Mouse (Mus musculus) C2C12 (cell line): ENCODE data around the gene Acsl1.

Source experiments
- CTCF ChIP-seq: IDR thresholded peaks from one replicate; pipeline ENCODE4 v1.5.1; 2011; ENCODE audit not compliant: control insufficient read depth, insufficient read depth, insufficient read length
- MAX ChIP-seq: IDR thresholded peaks from one replicate; pipeline ENCODE4 v1.6.1; 2011; ENCODE audit warnings: mild to moderate bottlenecking, control low read depth

GRCm38 (mm10) chr8:46484931-46485463 lies 14.2 kb downstream of the Acsl1 start:
- TF ChIP-seq CTCF, result no peak
- no peak for TF ChIP-seq MAX
